Mouse (Mus musculus) lung, postnatal 36 days (tissue): Measurements from ENCODE around the gene Abi3.
"Not testable (repeated sequence)": the region's sequence is repeated elsewhere in the genome, so short reads cannot be mapped to it uniquely, and the experiment has no call there.

Source experiments
- DNase-seq: peaks from one replicate; pipeline ENCODE4 v3.0.0; 2022; ENCODE audit warnings: mixed read lengths

The Abi3 gene

DNA sequence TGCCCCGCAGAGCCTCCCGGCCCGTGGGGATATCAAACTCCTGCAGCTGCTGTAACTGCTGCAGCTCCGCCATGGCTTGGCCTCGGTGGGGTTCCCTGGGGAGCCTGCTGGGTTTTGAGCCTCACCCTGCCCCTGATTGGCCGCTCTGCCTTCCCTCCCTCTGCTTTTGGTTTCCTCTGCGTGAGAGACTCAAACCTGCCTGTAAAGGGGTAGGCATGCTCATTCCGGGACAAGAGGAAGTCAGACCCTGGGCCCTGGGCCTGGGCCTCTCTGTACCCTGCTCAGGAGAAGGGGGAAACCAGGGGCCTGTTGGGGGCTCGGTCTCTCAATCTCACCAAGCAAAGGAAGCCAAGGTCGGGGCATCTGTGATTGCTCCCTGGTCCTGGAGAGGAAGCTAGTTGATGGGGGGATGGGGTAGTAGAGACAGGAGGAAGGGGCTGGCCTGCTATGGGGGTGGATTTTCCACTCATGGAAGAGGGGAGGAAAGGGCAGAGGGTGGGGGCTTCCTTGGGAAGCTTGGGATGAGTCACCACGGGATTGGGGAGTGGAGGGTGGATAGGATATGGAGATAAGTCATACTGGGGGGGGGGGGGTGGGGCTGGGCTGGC, at the start of gene Abi3:
TSS of gene Abi3 (minus strand) at position 403 of the 608 bp plus-strand sequence.
- DNase-seq: peak; percentile 83

DNA sequence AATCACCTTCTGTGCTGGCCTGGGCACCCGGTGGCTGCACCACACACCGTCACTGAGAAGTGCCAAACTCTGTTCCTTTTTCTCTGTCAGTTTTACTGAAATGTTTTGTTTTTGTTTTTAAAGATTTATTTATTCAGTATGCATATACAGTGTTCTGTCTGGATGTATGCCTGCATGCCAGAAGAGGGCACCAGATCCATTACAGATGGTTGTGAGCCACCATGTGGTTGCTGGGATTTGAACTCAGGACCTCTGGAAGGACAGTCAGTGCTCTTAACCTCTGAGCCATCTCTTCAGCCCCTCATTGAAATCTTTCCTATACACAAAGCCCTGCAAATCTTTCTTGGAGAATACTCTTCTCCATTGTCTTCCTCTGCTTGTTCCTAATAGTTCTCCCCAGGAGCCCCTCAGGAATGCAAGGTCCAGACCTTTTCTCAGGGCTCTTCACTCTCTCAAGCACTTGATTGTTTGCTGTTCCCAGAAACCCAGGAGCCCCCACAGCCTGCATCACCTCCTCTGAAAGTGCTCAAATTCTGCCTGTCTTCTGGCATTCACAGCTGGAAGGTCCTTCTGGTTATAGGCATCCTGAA, 48.3 kb upstream of the Abi3 start:
- no peak for DNase-seq

DNA sequence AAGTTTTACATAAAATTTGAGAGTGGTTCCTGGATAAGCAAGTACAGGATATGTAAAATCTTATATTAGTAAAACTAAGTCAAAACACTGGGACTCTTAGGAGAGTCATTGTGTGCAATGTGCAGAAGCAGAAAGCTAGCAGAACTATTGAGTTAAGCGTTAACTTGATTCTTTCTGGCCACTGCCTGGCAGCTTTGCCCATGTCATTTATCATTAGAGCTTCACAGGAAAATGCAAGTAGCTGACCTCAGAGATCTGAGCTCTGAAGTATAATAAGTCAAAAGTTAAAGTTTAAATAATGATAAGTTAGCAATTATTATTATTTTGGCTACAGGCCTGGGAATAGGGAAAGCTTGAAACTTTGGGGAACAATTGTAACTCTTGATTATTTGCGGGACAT, 37.6 kb upstream of the Abi3 start:
- DNase-seq: not testable (repeated sequence)

DNA sequence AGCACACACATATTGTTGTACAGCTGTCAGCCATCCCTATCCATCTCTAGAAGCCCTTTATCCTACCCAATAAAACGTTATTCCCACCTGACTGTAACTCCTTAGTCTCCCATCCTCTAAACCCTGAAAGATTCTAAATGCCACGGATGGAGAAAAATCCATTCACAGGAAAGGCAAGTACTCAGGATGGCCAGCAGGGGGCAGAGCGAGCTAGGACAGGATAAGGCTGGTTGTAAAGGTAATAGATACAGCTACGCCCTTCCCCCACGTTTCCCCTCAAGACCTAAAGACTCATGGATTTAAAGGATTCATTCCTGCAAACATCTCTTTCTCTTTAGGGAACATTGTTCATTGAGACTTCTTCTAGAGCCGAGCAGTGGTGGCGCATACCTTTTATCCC, 34.0 kb upstream of the Abi3 start:
- DNase-seq: peak; percentile 57

DNA sequence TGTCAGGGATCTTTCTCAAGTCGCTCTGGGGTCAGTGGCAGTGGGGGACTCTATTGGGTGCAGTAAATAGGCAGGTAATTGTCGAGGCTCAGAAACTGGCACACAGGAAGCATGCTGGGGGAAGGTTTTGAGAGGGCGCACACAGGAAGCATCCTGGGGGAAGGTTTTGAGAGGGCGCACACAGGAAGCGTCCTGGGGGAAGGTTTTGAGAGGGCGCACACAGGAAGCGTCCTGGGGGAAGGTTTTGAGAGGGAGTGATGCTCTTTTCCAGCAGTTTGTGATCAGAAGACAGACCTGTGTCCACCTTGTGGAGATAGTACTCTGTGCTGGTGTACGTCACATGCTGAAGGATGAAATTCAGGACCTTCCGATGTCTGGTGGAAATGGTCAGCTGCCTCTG, 33.5 kb upstream of the Abi3 start:
- no peak for DNase-seq

DNA sequence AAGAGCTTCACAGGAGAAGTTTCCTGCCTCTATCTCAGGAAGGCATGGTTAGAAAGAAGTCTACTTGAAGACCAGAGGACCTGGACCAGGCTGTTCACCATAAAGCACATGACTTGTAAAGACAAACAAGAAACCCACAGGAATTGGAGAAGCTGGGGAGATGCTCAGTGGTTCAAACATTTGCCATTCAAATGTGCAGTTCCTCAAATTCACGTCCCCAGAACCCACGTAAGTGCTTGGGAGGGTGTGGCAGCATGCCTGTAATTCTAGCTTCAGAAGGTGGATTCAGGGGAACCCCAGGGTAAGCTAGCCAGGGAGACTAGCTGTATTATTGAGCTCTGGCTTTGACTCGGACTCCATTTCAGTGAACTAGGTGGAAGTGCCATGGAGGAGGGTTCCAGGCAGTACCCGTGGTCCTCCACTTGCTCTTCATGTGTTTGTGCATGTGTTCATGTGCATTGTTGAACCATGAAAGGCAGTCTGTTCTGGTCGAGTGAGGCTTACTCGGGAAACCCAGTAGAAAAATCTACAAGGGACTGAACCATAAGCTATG, 27.7 kb upstream of the Abi3 start:
- peak; percentile 26 for DNase-seq

DNA sequence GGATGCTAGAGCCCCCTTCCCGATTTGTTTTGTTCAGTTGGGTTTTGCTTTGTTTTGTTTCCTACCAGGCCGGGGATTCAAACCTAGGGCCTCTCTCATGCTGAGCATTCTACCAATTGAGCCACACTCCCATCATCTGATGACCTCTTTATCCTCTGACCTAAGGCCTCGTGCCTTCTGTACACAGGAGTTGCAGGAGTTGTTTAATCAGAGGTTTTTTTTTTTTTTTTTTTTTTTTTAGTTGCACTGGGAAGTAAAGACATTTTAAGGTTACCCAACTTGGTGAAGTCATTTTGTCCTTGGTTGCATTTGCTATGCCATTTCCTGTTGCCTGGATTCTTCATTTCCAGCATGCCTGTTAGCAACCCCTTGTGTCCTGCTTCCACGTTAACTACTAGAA, 27.2 kb upstream of the Abi3 start:
- no peak for DNase-seq

DNA sequence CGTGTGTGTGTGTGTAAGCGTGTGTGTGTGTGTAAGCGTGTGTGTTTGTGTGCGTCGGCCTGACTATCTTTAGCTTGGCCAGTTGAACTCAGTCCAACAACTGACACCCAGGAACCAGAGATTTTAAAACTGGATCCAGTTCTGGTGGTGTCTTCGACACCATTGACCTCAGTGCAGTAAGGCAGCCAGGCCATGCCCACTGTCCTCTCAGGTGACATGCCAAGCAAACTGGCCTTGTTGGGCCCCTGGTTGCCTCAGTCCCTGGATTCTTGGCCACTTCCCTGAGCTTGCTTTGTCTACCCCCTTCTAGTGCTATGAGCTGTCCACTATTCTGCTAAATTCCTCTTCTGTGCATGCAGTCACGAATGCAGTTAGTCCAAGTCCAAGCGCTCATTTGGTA, 19.1 kb upstream of the Abi3 start:
- DNase-seq: no peak

DNA sequence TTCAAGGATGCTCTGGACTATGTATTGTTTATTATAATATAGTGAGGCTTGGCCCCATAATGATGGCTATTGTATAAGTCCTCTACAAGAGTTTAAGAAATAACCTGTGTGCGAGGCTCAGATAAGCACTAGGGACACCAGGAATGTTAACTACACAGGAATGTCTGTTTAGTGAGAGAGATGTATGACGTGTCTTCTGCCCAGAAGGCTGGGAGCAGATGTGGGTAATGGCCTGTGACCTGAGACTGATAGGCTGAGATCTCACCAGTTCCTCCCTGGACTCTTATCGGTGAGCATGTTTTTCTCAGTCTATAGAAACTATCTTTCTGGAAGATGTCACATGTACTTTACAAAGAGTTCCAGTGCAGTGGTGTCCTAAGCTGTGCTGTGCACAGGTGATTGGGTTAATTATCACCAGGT, 17.8 kb upstream of the Abi3 start:
- no peak for DNase-seq

DNA sequence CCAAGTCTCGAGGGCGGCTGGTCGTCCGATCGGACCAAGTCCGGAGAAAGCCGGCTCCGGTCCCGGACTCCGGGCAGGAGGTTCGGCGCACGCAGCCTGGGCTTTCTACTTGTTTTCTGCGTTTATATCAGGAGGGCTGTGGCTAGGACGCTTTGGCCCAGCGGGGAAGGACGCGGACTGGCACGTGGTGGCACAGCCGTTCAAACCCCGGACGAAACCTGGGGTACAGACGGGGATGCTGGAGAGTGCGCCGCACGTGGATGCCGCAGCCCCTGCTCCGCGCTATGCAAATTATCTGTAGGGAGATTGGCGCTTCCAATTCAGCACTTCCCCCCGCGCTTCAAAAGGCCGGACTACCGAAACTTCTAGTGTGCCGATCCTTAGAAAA, 17.2 kb upstream of the Abi3 start:
- DNase-seq: peak; percentile 68

DNA sequence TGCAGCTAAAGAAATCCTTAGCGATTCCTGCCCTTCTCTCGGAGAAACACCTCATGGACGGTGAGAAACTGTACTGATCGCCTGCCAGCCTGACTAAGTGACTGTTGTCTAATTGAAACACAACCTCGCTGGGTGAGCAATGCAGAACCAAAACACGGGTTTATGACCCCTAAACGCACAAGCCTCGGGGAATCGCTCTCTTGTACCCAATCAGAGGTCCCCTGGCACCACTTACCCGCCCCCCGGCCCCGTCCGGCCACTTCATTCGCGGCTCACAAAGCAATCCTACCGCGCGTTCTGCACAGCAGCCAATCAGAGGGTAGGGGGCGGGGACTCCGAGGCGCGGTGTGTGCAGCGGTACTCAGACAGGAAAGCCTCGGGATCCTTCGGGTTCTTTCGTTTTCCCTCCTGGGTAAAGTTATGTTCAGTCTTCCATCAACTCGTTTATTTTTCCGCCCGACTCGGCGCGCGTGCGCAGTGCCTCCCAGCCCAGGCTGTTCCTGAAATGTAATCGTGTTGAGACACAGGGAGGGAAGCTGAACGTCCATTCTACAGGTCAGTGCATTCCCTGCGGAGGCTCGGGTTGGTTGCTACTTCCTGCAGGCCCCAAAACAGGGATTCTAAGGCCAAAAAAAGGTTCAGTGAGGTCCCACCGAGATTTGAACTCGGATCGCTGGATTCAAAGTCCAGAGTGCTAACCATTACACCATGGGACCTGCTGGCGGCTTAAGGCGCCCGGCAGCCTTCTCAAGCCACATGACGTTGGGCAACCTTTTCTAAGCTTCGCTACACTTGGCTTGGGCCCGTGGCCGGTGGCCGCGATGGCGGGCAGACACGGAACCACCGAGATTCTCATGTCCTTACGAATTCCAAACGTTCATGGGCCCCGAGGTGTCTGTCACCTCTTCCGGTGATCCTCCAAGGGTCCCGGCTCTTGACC, 16.5 kb upstream of the Abi3 start:
- peak; percentile 99 for DNase-seq

DNA sequence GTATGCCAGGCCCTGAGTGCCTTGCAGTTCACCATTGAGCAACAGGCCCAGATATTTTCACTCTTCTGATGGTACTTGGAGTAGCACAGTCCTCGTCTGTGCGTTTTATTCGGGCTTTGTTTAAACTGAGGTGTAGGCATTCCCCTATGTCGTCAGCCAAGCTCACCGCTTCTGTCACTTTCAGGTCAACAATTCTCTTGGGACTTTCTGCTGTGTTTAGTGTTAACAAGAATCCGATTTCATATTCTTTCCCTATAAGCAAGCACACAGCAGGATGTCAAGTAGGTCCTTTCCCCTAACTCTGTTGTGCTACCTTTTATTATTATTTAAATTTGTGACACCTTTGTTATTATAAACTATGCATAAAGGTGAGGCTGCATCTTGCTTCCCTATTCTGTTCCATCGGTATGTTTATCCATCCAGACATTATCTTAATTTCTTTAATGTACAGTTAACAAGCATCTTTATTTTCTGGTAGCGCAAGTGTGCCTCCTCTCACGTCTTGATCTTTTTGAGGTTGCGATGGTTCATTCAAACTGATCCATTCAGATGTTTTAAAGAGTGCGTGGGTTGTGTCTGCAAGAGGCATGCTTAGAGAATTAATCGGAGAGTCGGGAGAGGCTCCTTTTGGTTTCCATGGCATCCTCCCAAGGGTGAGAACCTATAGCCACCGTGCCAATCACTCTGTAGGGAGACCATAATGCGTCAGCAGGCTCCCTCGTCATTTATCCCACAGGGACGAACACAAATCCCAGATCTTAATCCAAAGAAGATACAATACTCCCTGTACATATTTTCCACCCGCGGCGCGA, 15.6 kb upstream of the Abi3 start:
- DNase-seq: no peak

DNA sequence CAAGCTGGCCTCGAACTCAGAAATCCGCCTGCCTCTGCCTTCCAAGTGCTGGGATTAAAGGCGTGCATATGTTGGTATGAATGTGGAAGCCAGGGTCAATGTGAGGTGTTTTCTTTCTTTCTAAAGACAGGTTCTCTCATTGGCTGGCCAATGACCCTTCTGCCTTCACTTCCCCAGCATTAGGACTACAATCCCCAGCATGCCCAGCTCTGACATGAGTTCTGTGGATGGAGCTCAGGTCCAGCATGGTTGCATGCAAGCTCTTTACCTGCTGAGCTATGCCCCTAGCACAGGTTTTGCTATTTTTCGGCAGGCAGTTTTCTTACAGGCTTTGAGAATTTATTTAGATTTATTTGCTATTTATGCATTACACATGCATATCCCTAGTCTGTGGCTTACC, 15.0 kb upstream of the Abi3 start:
- no peak for DNase-seq

DNA sequence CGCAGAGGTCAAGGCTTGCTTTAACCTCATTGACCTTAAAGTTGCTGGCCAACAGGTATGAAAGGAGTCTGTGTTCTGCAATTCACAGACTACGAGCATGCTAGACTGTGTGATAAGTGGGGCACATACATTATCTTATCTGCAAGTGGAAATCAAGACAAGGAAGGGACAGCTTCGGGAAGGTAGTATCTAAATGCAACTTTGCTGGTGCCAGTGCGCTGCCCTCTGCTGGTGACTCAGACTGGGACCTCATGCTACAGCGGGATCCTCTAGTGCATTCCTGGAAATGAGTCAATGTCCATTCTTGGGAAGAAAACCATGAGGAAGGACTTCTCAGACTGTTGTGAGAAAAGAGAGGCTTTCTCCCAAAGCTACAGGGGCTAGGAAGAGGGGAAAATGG, 11.4 kb upstream of the Abi3 start:
- DNase-seq: peak; percentile 93

DNA sequence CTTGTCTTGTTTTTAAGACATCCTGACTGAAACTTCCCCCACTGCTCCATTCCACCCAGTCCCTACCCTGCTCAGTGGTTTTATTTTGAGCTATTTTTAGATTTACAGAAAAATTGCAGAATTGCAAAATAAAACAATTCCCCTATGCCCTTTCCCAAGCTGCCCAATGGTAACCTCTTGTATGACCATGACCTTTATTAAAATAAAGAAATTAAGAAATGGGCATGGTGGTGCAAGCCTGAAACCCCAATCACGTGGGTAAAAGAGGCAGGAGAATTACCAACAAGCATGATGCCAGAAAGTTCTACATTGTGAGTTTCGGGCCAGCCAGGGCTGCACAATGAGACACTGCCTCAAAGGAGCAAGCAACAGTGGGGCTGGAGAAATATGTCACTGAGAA, 8.6 kb upstream of the Abi3 start:
- DNase-seq: peak; percentile 60

DNA sequence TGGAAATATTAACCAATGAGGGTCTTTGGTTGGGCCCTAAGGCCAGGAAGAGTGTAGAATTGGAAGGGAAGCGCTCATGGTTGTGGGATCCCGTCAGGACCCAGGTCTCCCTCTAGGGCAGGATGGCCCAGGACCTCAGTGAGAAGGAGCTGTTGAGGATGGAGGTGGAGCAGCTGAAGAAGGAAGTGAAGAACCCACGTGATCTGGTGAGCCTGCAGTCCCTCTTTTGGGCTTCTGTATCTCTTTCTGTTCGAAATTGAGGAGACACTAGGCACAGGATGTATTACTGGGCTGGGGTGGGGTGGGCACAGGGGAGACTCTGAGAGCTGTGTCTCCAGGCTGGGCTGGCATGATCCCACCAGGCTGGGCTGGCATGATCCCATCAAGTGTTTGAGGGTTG, 2.7 kb upstream of the Abi3 start:
- DNase-seq: no peak

DNA sequence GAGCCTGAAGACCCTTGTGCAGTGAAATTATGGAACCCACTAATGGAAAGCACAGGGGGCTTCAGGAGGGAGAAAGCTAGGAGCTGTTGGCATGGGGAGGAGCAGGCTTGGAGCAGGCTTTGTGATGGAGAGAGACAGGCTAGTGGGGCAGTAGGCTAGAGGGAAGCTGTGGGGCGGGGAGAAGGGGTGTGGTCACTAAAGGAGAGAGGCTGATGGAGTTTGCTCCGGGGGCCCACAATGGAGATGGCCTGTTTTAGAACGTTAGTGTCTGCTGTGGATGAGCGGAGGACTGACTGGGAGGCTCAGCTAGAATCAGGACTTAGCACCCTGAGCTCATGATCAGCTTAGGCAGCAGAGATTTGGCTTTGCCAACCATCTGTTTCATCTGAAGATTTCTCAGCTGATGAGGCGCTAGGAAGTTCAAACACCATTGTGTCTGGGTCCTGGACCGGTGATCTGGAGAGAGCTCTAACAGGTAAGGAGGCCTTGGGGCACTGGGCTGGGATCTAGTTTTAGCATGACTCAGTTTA, 1.2 kb upstream of the Abi3 start:
- peak; percentile 68 for DNase-seq

DNA sequence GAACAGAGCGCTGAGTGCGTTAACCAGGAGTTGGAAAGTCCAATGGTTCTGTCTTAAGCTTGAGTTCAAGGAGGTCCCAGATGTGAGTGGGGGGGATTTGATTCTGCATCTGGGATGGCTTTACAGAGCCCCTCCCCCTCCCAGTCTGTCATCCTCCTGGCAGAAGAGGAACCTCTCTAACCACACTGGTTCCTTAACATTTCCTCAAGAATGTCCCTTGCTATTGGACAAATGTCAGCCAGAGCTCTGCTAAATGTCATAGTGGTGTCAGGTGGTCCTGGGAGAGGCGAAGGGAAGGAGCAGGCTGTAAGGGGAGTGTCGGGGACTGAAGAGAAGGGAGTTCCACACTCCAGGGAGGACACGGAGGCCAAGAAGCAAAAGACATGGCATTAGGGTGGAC, 677 bp upstream of the Abi3 start:
- DNase-seq: peak; percentile 62

DNA sequence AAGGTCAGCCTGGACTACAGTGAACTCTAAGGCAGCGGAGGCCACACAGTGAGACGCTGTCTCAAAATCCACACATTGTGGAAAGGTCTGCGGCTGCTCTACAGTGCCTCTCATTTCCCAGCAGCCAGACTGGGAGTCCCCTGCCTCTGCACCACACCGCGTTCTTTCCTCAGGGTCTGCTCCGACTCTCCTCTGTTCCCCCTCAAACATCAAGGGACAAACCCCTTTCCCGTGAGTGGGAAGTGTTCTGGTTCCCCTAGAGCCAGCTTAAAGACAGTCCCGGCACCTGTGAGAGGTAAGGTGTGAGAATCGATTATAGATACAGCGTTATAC, 812 bp downstream of the Abi3 start:
- no peak for DNase-seq

DNA sequence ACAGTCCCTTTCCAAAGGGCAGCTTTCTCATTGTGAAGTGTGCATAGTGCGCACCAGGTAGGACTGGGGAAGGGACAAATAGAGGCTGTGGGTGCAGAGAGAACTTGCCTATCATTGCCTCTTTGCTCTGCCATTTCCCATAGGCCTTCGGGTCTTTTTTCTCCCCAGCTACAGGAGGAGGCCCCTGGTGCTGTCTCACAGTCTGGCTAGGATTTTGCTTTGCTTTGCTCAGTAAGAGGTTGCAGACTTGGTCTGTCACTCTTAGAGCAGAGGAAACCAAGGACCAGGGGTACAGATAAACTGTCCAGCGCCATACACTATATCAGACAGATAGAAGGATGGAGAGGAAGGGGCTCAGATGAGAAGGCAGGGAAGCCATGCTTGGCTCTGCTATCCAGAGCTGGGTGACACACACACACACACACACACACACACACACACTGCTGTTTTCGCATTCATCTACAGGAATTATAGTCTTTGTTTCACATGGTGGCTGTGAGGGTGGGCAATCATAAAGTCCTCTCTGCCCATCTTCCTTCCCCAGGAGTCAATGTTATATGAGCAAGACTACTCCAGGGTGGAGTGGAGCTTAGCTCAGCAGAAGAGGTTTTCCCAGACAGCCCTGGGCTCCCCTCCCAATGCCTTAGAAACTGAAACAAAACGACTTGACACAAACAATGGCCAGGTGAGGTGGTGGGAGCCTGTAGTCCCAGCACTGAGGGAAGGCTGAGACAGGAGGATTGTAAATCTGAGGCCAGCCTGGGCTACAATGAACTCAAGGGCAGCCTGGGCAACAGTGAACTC, 1.4 kb downstream of the Abi3 start:
- DNase-seq: no peak

DNA sequence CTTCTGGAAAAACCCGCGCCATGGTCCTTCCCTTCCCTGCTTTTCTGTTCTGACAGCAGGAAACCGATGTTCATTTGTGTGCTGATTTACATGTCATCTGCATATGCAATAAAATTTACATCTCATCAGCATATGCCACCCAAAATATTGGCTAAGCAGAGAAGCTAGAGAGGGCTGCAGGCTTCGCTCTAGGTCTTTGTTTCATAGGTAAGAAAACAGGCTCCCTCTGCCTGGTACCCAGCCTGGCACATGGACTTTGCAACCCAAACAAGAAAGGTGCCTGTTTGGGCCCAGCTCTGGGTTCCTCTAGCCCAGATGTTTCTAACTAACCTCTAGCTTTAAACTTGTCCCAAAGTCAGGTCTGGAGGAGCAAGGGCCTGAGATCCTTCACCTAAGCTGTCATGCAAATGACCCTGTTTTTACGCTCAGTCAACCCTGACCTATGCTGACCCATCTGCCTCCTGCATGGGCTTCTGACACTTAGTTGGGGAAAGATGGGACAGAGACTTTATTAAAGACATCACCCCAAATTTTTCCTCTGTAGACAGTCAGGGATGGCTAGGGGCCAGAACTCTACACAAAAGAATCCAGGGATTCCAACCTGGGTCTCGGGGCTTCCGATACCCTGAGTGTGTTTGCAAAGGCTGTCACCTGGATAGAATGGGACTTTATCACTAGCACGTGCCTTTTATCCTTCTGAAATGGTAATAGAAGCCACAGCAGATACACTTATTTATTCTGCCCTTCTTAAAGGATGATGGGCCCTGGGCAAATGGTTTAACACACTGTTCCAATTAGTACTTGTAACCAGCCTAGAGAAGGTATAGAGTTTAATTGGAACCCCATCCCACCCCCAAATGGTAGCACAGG, 3.0 kb downstream of the Abi3 start:
- no peak for DNase-seq
